Mouse (Mus musculus) lung, embryonic 14.5 days (tissue): Measurements from ENCODE around the gene Gm28635. TPM values are rescaled to one million over a fixed set of nuclear protein-coding genes. Genes with fewer than 3 reads are reported as not detected.

Source experiments
- ATAC-seq: fragments of 200-750 bp; cut with Nextera tagmentation; 2 replicates; pipeline ENCODE4 v1.8.0; 2017; ENCODE audit warnings: mild to moderate bottlenecking, moderate TSS enrichment, moderate library complexity; ENCODE audit not compliant: insufficient read depth
- DNase-seq: peaks from one replicate; pipeline ENCODE4 v3.0.0-alpha.2; 2015
- H3K27ac ChIP-seq: fragments of 300-500 bp; sonication (generic); 2 replicates; pipeline ENCODE4 v1.5.1; 2014; ENCODE audit warnings: low read depth, mild to moderate bottlenecking, moderate library complexity
- H3K27me3 ChIP-seq: fragments of 300-500 bp; sonication (generic); 2 replicates; pipeline ENCODE4 v1.6.1; 2014; ENCODE audit warnings: low read length, control low read depth; ENCODE audit not compliant: insufficient read depth
- H3K36me3 ChIP-seq: fragments of 300-500 bp; sonication (generic); 2 replicates; pipeline ENCODE4 v1.6.1; 2014; ENCODE audit warnings: control low read depth; ENCODE audit not compliant: insufficient read depth
- H3K4me1 ChIP-seq: fragments of 300-500 bp; sonication (generic); 2 replicates; pipeline ENCODE4 v1.6.1; 2014; ENCODE audit warnings: antibody characterized with exemption, control low read depth; ENCODE audit not compliant: insufficient read depth
- H3K4me2 ChIP-seq: fragments of 300-500 bp; sonication (generic); 2 replicates; pipeline ENCODE4 v1.6.1; 2014; ENCODE audit warnings: mild to moderate bottlenecking
- H3K4me3 ChIP-seq: fragments of 300-500 bp; sonication (generic); 2 replicates; pipeline ENCODE4 v1.5.1; 2014; ENCODE audit warnings: low read depth, low read length
- H3K9ac ChIP-seq: fragments of 300-500 bp; sonication (generic); 2 replicates; pipeline ENCODE4 v1.6.1; 2014
- H3K9me3 ChIP-seq: fragments of 300-500 bp; sonication (generic); 2 replicates; pipeline ENCODE4 v1.6.1; 2016; ENCODE audit warnings: low read depth, low read length, control low read depth
- CTCF ChIP-seq: IDR thresholded peaks from 2 replicates; pipeline ENCODE4 v1.5.1; 2016; ENCODE audit warnings: antibody characterized with exemption, low read depth
- whole genome bisulfite sequencing: fragments of 180-500 bp; shearing (Covaris S2); extraction: QIAGEN DNeasy Blood & Tissue Kit; methylation state at CpG from one replicate; pipeline ENCODE4 v1.1.7; 2014; 5-methylcytosine and 5-hydroxymethylcytosine counted together
- polyA plus RNA-seq: library from polyadenylated mRNA; unstranded; fragments of >200 nt; fragmentation: Nextera tagmentation; extraction: Ambion mirVana; gene quantifications from 2 replicates; pipeline ENCODE4 v1.2.1, GENCODE M21; 2014

Gm28635 gene
- polyA plus RNA-seq, 1 experiment from 2014 or later = not detected

DNA sequence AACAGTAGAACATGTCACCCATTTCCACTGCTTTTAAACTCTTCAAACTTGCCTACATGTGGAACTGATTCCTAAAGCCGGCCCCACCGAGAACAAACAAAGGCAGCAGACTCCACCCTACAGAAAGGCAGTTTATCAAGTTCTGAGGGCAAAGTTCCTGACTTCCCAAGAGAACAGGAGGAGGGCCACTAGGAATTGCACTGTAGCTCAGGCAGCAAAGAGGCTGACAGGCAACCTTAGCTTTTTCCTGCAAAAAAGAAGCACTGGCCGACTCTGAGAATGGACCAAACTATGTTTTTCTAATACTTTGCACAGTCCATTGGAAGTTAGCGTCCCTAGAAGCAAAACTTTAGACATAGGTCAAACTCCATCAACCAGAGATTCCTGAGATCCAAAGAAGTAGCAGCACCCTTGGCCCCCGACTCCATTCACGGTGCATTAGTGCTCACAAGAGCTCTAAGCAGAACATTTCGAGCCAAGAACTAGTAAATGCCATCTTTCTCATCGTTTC lies 41.6 kb downstream of the Gm28635 start:
- peak overlapping the region; percentile 17; the same call in 1 of the 2 replicates for H3K4me3 ChIP-seq
- H3K27me3 ChIP-seq = no peaks in the 10 kb centered on the region
- WGBS = 7% methylated on average over 8 of the region's 8 CpGs
- peaks cover 5% of the 10 kb centered on the region; the same call in 1 of the 2 replicates for H3K36me3 ChIP-seq
- peak overlapping the region; percentile 98 for H3K27ac ChIP-seq
- H3K4me1 ChIP-seq = peaks cover 52% of the 10 kb centered on the region
- peak overlapping the region; percentile 20; the same call in 1 of the 2 replicates for H3K9ac ChIP-seq
- peak; percentile 6; the same call in 1 of the 2 replicates for ATAC-seq
- DNase-seq = peak; percentile 73
- TF ChIP-seq CTCF = no peak
- no peaks in the 10 kb centered on the region for H3K9me3 ChIP-seq
- peak overlapping the region; percentile 57 for H3K4me2 ChIP-seq

DNA sequence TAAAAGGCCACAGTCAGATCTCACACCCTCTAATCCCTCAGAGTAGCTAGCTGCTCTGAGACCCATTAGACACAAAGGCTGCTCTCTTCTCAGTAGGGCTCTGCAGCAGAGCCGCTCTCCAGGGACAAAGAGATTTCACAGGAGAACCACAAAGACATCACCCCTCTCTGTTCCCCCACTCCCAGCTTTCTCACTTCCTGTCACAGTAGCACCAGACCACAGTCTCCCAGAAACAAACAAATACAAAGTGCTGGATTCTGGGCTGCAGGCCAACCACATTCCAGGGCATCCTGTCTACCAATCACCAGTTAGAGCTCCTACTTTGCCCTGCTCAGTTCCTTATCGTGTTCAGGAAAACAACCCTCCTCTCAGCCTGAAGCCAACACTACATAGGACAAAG lies 42.2 kb downstream of the Gm28635 start:
- Histone ChIP-seq H3K9me3 (no peaks in the 10 kb centered on the region), H3K4me3 (peak overlapping the region; percentile 17), H3K4me1 (peaks cover 52% of the 10 kb centered on the region), H3K27ac (peak overlapping the region; percentile 98), H3K9ac (peak overlapping the region; percentile 50), H3K27me3 (no peaks in the 10 kb centered on the region), H3K4me2 (peak overlapping the region; percentile 57), H3K36me3 (peaks cover 5% of the 10 kb centered on the region; the same call in 1 of the 2 replicates)
- ATAC-seq (peak; percentile 95), DNase-seq (peak; percentile 98)
- no peak for TF ChIP-seq CTCF
- WGBS = 0% methylated on average over 2 of the region's 2 CpGs

DNA sequence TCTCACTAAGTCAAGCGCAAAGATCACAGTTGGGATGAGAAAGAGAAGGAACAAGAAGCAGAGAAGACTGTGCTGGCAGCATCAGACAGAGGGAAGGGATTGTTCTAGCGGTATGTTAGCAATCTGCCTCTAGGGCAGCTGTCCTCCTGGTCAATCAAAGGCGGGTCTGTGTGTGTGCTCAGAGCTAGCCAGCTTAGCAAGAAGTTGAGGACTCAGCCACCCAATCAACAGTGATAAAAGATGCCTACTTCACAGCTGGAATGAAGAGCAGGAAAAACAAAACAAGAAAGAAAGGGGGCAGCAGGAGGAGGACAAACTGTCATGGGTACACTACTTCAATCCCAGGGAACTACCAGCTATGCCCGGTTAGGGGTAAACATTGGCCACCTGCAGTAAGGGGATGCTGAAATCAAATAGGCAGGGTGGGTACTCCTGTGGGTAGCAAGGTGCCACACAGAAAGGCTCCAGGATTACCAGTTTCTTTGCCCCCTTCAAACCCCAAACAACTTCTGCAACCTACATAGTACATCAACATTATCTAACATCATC lies 42.8 kb downstream of the Gm28635 start:
- peak overlapping the region; percentile 57 for H3K4me2 ChIP-seq
- peak overlapping the region; percentile 17; the same call in 1 of the 2 replicates for H3K4me3 ChIP-seq
- H3K36me3 ChIP-seq = 0 out of 2 replicates have a peak, but pooled peaks cover 2% of the 10 kb centered on the region
- DNase-seq (peak; percentile 66), ATAC-seq (no peak)
- peaks cover 52% of the 10 kb centered on the region for H3K4me1 ChIP-seq
- peak overlapping the region; percentile 50 for H3K9ac ChIP-seq
- no peak for TF ChIP-seq CTCF
- H3K9me3 ChIP-seq = no peaks in the 10 kb centered on the region
- H3K27ac ChIP-seq = peak overlapping the region; percentile 98
- H3K27me3 ChIP-seq = no peaks in the 10 kb centered on the region
- 16% methylated on average over 4 of the region's 4 CpGs for WGBS

DNA sequence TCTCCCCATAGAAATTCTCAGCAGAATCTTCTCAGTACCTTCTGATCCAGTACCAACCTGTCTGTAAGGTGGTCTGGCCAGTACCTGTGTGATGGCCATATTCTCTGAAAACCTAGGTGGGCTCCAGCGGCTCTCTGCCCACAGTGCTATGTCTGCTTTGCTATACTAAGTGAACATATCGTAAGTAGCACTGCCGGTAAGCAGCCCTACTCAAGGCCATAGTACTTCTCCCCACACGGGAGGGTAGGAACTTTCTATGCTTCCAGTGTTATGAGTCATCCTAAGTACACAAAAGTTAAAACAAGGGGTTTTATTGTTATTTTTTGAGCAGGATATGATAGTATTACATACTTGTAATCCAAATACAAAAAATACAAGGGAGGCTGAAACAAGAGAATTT lies 43.8 kb downstream of the Gm28635 start:
- Histone ChIP-seq H3K4me1 (peaks cover 49% of the 10 kb centered on the region), H3K27ac (peak overlapping the region; percentile 98), H3K27me3 (no peaks in the 10 kb centered on the region), H3K36me3 (0 out of 2 replicates have a peak, but pooled peaks cover 8% of the 10 kb centered on the region), H3K4me3 (no peak overlapping the region), H3K4me2 (peak overlapping the region; percentile 57), H3K9me3 (no peaks in the 10 kb centered on the region), H3K9ac (peak overlapping the region; percentile 7; the same call in 1 of the 2 replicates)
- no peak for ATAC-seq
- peak; percentile 26 for DNase-seq
- TF ChIP-seq CTCF = no peak
- 43% methylated on average over 4 of the region's 4 CpGs for WGBS

DNA sequence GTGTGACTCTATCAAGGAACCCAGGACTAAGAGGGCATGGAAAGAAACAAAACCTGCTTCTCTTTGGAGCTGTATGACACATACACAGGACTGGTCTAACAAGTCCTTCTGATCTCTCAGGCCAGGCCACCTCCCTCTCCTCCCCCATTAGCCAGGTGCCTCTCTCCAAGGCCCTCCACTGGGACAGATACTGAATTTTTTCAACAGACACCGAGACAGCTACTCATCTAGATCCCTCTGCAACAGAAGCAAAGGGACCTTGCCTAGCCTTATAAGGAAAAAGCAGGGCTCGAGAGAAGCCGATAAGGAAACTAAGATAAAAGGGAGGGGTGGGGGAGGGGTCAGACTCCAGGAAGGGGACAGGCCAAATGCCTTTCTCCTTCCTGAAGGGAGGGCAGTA lies 44.8 kb downstream of the Gm28635 start:
- WGBS = 3% methylated on average over 3 of the region's 3 CpGs
- Histone ChIP-seq H3K4me3 (no peak overlapping the region; the same call in 1 of the 2 replicates), H3K9ac (peak overlapping the region; percentile 7; the same call in 1 of the 2 replicates), H3K27ac (peak overlapping the region; percentile 71), H3K4me1 (peaks cover 49% of the 10 kb centered on the region), H3K4me2 (peak overlapping the region; percentile 57), H3K9me3 (no peaks in the 10 kb centered on the region), H3K36me3 (0 out of 2 replicates have a peak, but pooled peaks cover 16% of the 10 kb centered on the region), H3K27me3 (no peaks in the 10 kb centered on the region)
- DNase-seq (peak; percentile 64), ATAC-seq (no peak)
- no peak for TF ChIP-seq CTCF

DNA sequence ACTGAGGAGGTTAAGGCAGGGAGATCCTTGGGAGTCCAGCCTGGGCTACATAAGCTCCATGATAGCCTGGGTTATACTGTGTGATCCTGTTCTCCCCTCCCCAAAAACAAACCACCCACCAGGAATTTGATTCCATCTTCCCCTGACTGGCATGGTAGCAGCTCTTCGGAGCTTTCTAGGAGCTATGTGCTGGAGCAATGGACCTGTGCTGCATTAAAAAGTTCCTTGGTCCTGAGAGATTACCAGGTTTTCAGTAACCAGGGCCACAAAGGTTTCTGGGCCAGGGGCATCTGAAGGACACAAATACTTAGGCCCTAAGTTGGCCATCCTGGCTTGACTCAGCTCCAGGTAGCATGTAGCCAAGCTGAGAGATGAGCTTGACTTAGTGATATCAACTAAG lies 45.8 kb downstream of the Gm28635 start:
- Histone ChIP-seq H3K27ac (peak overlapping the region; percentile 71; the same call in 1 of the 2 replicates), H3K4me2 (no peak overlapping the region), H3K9me3 (no peaks in the 10 kb centered on the region), H3K36me3 (0 out of 2 replicates have a peak, but pooled peaks cover 16% of the 10 kb centered on the region), H3K4me3 (no peak overlapping the region), H3K4me1 (peaks cover 41% of the 10 kb centered on the region), H3K27me3 (no peaks in the 10 kb centered on the region), H3K9ac (no peak overlapping the region)
- no peak for TF ChIP-seq CTCF
- DNase-seq = no peak
- 94% methylated on average over 1 of the region's 1 CpGs for WGBS
- no peak for ATAC-seq

DNA sequence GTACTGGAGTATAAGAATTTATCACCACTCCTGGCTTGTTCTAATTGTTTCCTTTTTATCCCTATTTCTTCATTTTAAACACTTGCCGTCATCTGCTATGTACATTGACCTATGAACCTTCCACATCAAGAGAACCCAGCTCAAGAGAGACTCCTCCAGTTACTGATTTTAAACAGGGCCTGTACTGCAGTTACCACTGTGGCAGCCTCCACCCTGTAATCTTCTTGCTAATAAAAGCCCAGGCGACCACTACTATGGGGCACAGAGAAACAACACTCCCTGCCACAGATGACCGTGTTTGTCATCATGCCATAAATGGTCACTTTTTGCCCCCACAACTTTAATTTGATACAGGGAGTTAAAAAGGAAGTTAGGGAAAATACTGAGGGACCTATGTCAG lies 50.8 kb downstream of the Gm28635 start:
- Histone ChIP-seq H3K36me3 (peaks cover 34% of the 10 kb centered on the region; the same call in 1 of the 2 replicates), H3K4me3 (no peak overlapping the region), H3K9me3 (no peaks in the 10 kb centered on the region), H3K4me1 (peaks cover 2% of the 10 kb centered on the region), H3K9ac (no peak overlapping the region), H3K27me3 (no peaks in the 10 kb centered on the region), H3K27ac (no peak overlapping the region), H3K4me2 (no peak overlapping the region)
- 48% methylated on average over 3 of the region's 3 CpGs for WGBS
- no peak for TF ChIP-seq CTCF
- ATAC-seq (no peak), DNase-seq (no peak)
